Mouse (Mus musculus) left cerebral cortex, adult 9 months (tissue): ENCODE results near the gene Pde4dip.

Experiments
- DNase-seq, 2 experiments: peaks; one replicate each; pipeline ENCODE4 v3.0.0; 2022; ENCODE audit warnings: low spot score in 2 of 2

Pde4dip gene

GRCm38 (mm10) chr3:97649469-97649868 lies 239.0 kb downstream of the Pde4dip start:
- DNase-seq, result no peak

- DNase-seq, result no peak
These were observed 239.5 kb downstream of the Pde4dip start for GRCm38 (mm10) chr3:97649022-97649421.

- DNase-seq, result no peak
These were observed 240.0 kb downstream of the Pde4dip start for GRCm38 (mm10) chr3:97648518-97648917.

GRCm38 (mm10) chr3:97642001-97642400 lies 246.5 kb downstream of the Pde4dip start:
- DNase-seq, result no peak

- no peak for DNase-seq
These were observed 247.1 kb downstream of the Pde4dip start for GRCm38 (mm10) chr3:97641396-97641795.
